Mouse (Mus musculus) embryonic facial prominence, embryonic 14.5 days (tissue): ENCODE data around the gene Gcnt3. TPM values are rescaled to one million over a fixed set of nuclear protein-coding genes. Genes with fewer than 3 reads are reported as not detected.
"Not testable (repeated sequence)": the region's sequence is repeated elsewhere in the genome, so short reads cannot be mapped to it uniquely, and the experiment has no call there.

ENCODE experiments used
- ATAC-seq: fragments of 200-750 bp; cut with Nextera tagmentation; 2 replicates; pipeline ENCODE4 v1.8.0; 2017; ENCODE audit warnings: low read depth, moderate number of reproducible peaks, moderate TSS enrichment
- DNase-seq: peaks from one replicate; pipeline ENCODE4 v3.0.0-alpha.2; 2015; ENCODE audit warnings: low spot score
- H3K27ac ChIP-seq: fragments of 300-500 bp; sonication (generic); replicated peaks from 2 replicates; pipeline ENCODE4 v1.5.1; 2014; ENCODE audit warnings: low read depth, mild to moderate bottlenecking, low read length, moderate library complexity
- H3K27me3 ChIP-seq: fragments of 300-500 bp; sonication (generic); replicated peaks from 2 replicates; pipeline ENCODE4 v1.6.1; 2014; ENCODE audit warnings: low read length; ENCODE audit not compliant: control insufficient read depth, insufficient read depth
- H3K36me3 ChIP-seq: fragments of 300-500 bp; sonication (generic); 2 replicates; pipeline ENCODE4 v1.6.1; 2014; ENCODE audit warnings: low read length, mixed read lengths; ENCODE audit not compliant: control insufficient read depth, insufficient read depth
- H3K4me1 ChIP-seq: fragments of 300-500 bp; sonication (generic); 2 replicates; pipeline ENCODE4 v1.6.1; 2014; ENCODE audit warnings: antibody characterized with exemption, low read length; ENCODE audit not compliant: control insufficient read depth, insufficient read depth
- H3K4me2 ChIP-seq: fragments of 300-500 bp; sonication (generic); 2 replicates; pipeline ENCODE4 v1.6.1; 2014; ENCODE audit warnings: low read depth, mild to moderate bottlenecking, low read length, moderate library complexity, mixed read lengths
- H3K4me3 ChIP-seq: fragments of 300-500 bp; sonication (generic); 2 replicates; pipeline ENCODE4 v1.5.1; 2014; ENCODE audit warnings: low read depth, mild to moderate bottlenecking, low read length
- H3K9ac ChIP-seq: fragments of 300-500 bp; sonication (generic); 2 replicates; pipeline ENCODE4 v1.6.1; 2014; ENCODE audit warnings: low read depth, mild to moderate bottlenecking, low read length, moderate library complexity, mixed read lengths
- H3K9me3 ChIP-seq: fragments of 300-500 bp; sonication (generic); 2 replicates; pipeline ENCODE4 v1.6.1; 2016; ENCODE audit warnings: low read length; ENCODE audit not compliant: control insufficient read depth
- WGBS: fragments of 180-500 bp; shearing (Covaris S2); extraction: QIAGEN DNeasy Blood & Tissue Kit; methylation state at CpG from one replicate; pipeline ENCODE4 v1.1.7; 2014; 5-methylcytosine and 5-hydroxymethylcytosine counted together
- polyA plus RNA-seq: library from polyadenylated mRNA; unstranded; fragments of >200 nt; fragmentation: Nextera tagmentation; extraction: Ambion mirVana; gene quantifications from 2 replicates; pipeline ENCODE4 v1.2.1, GENCODE M21; 2014

The Gcnt3 gene
- polyA plus RNA-seq, 1 experiment from 2014 or later, result 0.06 TPM

DNA sequence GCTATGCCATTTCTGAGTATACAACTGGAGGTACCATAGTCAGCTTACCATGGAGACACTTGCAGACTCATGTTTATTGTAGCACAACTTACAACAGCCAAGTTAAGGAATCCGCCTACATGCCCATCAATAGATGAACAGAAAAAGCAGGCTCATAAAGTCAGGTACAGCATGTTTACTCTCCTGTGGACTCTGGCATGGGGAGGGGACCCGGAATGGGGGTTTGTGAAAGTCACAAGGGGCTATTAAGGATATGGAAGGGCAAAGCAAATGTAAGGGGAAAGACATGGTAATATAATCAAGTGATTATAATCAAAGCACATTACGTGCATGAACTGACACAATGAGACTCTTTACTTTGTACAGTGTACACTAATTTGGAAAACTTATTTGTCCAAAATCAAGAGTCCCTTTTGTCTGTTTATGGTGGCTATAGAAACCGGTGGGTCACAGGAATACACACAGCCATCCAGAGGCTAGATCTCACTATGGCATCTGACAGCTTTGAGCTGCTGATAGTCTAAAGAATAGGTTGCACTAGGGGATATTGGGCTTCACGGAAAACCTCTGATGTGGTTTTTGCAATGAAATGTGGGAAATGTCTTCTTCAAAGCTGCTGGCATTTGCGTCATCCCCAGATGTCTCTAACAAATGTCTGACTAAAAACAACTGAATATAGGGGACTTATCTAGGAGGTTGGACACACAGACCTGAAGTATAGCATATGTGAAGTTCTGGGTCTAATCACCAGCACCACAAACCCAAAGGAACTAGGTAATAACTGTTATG lies 1.9 kb upstream of the Gcnt3 start:
- no peaks in the 10 kb centered on the region for H3K36me3 ChIP-seq
- ATAC-seq, result no peak
- H3K27ac ChIP-seq, result no peak overlapping the region
- DNase-seq, result no peak
- H3K4me3 ChIP-seq, result no peak overlapping the region
- peaks cover 3% of the 10 kb centered on the region; the same call in 1 of the 2 replicates for H3K9me3 ChIP-seq
- no peaks in the 10 kb centered on the region for H3K27me3 ChIP-seq
- no peaks in the 10 kb centered on the region for H3K4me1 ChIP-seq
- H3K9ac ChIP-seq, result no peak overlapping the region
- no peak overlapping the region for H3K4me2 ChIP-seq
- 80% methylated on average over 6 of the region's 6 CpGs for WGBS

DNA sequence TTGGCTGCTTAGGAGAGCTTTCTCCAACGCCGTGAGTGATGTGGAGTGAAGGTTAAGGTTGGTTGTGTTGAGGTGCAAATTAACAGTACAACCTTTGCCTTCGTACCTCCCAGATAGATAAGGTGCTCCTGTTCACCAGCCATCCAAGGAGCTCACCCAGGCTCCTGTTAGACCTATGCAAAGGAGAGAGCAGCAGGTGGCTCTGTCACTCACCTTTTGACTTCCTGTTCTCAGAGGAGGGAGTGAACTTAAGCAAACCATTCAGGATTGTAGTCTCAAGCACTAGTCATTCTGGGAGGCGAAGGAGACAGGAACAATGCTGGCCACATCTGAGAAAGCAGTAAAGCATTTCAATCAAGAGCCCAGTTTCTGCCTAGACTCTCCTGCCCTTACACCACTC lies 1.2 kb downstream of the Gcnt3 start:
- ATAC-seq (no peak), DNase-seq (no peak)
- Histone ChIP-seq H3K9ac (no peak overlapping the region), H3K9me3 (peaks cover 3% of the 10 kb centered on the region; the same call in 1 of the 2 replicates), H3K4me3 (no peak overlapping the region), H3K4me2 (no peak overlapping the region), H3K27ac (no peak overlapping the region), H3K4me1 (no peaks in the 10 kb centered on the region), H3K36me3 (no peaks in the 10 kb centered on the region), H3K27me3 (no peaks in the 10 kb centered on the region)
- 73% methylated on average over 4 of the region's 4 CpGs for WGBS

DNA sequence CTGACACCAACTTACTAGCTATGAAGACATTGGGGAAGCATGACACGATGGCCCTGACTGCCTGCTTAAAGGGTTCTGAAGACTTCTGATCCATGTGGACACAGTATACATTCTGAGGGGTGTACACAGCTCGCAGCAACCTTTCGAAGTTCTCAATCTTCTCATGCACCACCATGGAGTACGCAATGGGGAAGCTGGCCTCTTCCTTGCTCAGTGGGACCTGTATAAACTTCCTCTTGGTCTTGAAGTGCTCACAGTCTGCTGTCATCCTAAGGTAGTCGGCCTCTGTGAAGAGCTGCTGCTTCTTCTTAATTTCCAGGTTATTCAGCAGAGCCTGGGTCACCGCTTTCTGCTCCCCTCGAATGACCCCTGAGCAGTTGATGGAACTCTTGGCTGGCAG lies 3.2 kb downstream of the Gcnt3 start:
- H3K9ac ChIP-seq, result no peak overlapping the region
- H3K4me1 ChIP-seq, result no peaks in the 10 kb centered on the region
- no peak for DNase-seq
- H3K4me3 ChIP-seq, result no peak overlapping the region
- H3K9me3 ChIP-seq, result peaks cover 3% of the 10 kb centered on the region; the same call in 1 of the 2 replicates
- H3K27me3 ChIP-seq, result no peaks in the 10 kb centered on the region
- no peak overlapping the region for H3K27ac ChIP-seq
- H3K36me3 ChIP-seq, result no peaks in the 10 kb centered on the region
- WGBS, result 88% methylated on average over 7 of the region's 7 CpGs
- no peak for ATAC-seq
- H3K4me2 ChIP-seq, result no peak overlapping the region

DNA sequence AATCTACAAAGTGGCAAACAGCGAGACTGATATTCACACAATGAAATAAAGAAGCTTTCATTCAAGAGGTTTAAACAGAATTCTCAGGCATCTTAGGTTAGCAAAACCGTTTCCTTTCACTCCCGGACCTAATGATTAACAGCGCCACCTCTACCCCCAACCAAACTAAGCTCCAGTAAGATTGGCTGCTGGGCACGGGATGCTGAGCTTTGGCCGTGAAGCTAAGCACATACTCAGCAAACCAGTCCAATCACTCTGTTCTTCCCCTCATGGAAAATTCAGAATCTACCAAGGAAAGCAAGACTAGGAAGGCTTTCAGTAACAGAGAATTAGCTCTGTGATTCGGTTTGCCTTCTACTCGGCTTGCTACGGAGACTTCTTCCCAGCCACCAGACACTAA lies 4.8 kb downstream of the Gcnt3 start:
- DNase-seq (no peak), ATAC-seq (no peak)
- no peaks in the 10 kb centered on the region for H3K4me1 ChIP-seq
- no peak overlapping the region for H3K27ac ChIP-seq
- H3K9me3 ChIP-seq, result no peaks in the 10 kb centered on the region
- H3K4me3 ChIP-seq, result no peak overlapping the region
- H3K27me3 ChIP-seq, result no peaks in the 10 kb centered on the region
- no peak overlapping the region for H3K4me2 ChIP-seq
- WGBS, result 70% methylated on average over 9 of the region's 9 CpGs
- H3K36me3 ChIP-seq, result no peaks in the 10 kb centered on the region
- H3K9ac ChIP-seq, result no peak overlapping the region

DNA sequence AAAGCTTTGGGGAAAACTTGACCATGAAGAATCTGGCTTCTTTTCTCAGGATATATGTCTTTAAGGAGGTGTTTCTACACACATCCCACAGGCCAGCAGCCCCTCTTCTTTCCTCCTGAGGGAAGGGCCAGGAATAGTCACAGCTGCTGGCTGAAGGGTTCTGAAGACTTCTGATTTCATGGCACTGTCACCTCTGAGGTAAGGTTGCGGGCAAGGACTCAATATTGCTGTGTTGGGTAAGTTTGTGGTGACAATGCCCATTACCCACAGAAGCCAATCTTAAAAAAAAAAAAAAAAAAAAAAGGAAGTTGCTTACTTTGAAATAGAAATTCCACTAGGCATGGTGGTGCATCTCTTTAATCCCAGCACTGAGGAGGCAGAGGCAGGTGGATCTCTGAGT lies 5.7 kb downstream of the Gcnt3 start:
- Histone ChIP-seq H3K9me3 (no peaks in the 10 kb centered on the region), H3K36me3 (no peaks in the 10 kb centered on the region), H3K9ac (no peak overlapping the region), H3K4me3 (no peak overlapping the region), H3K4me2 (no peak overlapping the region), H3K27me3 (no peaks in the 10 kb centered on the region), H3K27ac (no peak overlapping the region), H3K4me1 (no peaks in the 10 kb centered on the region)
- ATAC-seq (no peak), DNase-seq (no peak)
- WGBS, result 94% methylated on average over 1 of the region's 1 CpGs

DNA sequence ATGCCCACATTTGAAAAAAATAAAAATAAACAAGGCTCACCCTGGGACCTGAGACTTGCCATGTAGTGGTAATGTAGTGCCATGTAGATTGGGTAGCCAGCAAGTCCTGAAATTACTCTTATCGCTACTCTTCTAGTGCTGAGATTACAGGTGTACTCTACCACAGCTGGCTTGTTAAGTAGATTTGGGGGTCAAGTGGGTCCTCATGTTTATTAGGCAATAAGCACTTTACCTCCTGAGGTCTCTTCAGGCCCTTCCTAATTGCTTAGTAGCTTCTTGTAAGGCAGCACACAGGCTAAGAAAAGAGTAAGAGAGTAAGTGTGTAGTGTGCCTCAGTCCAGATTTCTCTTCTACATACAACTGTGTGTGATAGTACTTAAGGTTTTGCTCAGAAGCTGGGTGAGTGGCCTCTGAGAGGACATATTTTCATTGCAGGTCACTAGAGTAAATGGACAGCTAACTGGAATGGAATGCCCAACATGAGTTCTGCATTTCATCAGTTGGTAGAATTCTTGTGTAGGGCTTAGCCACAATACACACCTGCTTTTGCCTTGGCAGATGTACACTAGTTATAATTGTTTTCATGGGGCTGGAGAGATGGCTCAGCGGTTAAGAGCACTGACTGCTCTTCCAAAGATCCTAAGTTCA lies 12.4 kb downstream of the Gcnt3 start:
- no peak overlapping the region for H3K9ac ChIP-seq
- no peak overlapping the region for H3K27ac ChIP-seq
- no peaks in the 10 kb centered on the region for H3K9me3 ChIP-seq
- no peaks in the 10 kb centered on the region for H3K4me1 ChIP-seq
- DNase-seq (no peak), ATAC-seq (no peak)
- 80% methylated on average over 2 of the region's 2 CpGs for WGBS
- H3K27me3 ChIP-seq, result no peaks in the 10 kb centered on the region
- H3K4me2 ChIP-seq, result no peak overlapping the region
- no peak overlapping the region for H3K4me3 ChIP-seq
- peaks cover 23% of the 10 kb centered on the region for H3K36me3 ChIP-seq

DNA sequence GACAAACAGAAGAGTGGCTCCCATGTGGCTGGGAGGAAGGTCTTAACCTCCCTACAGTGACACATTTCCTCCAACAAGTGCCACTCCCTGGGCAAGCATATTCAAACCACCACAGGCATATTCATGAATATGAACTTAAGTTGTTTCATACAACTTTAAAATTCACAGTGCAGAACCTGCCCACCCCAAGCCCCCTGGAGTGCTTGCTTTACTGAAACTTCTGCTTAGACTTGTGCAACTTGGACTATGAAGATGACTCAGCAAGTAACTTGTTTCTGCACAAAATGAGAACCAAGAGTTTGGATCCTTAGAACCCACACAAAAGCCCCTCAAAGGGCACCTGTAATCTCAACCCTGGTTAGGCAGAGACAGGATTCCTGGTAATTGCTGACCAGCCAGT lies 13.2 kb downstream of the Gcnt3 start:
- Histone ChIP-seq H3K27ac (no peak overlapping the region), H3K4me1 (no peaks in the 10 kb centered on the region), H3K27me3 (no peaks in the 10 kb centered on the region), H3K4me3 (no peak overlapping the region), H3K4me2 (no peak overlapping the region), H3K9ac (no peak overlapping the region), H3K9me3 (no peaks in the 10 kb centered on the region), H3K36me3 (peaks cover 30% of the 10 kb centered on the region)
- ATAC-seq (no peak), DNase-seq (no peak)

DNA sequence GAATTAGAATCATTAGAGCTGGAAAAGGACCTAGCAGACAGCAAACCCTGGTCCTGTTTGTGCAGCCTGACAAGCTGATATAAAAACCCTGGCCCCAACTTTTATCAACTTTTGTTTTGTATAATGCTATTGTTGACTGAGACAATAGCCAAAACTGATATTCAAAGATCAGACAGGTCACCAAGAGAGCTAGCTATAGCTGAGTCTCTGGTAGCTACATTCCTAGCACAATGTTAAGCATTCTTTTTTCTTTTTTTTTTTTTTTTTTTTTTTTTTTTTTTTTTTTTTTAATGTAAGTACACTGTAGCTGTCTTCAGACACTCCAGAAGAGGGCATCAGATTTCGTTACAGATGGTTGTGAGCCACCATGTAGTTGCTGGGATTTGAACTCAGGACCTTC lies 14.3 kb downstream of the Gcnt3 start:
- not testable (repeated sequence) for H3K4me2 ChIP-seq, H3K27me3 ChIP-seq, DNase-seq, H3K4me1 ChIP-seq, H3K9me3 ChIP-seq, ATAC-seq, H3K27ac ChIP-seq, H3K9ac ChIP-seq, H3K4me3 ChIP-seq
- 64% methylated on average over 1 of the region's 1 CpGs for WGBS
- H3K36me3 ChIP-seq, result peaks cover 30% of the 10 kb centered on the region

DNA sequence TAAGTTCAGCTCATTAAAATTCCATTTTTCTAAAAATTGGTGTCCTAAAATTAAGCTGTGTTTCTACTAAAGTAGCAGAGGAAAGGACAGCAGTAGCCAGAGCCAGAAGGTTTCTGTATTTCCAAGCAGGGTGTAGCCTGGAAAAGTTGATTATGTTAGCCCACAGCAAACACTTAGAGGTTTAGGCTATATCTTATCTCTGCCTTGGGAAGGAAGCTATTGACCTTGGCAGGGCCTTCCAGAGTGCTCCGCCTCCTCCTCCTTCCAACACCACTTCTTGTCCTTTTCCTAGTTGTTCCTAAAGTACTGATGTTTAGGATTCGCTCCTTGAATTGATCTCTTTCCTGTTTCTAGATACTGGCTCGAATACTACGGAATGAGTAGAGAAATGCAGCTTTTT lies 15.8 kb downstream of the Gcnt3 start:
- H3K4me1 ChIP-seq, result no peaks in the 10 kb centered on the region
- ATAC-seq (no peak), DNase-seq (no peak)
- H3K9me3 ChIP-seq, result no peaks in the 10 kb centered on the region
- H3K4me3 ChIP-seq, result no peak overlapping the region
- H3K27me3 ChIP-seq, result no peaks in the 10 kb centered on the region
- peaks cover 30% of the 10 kb centered on the region for H3K36me3 ChIP-seq
- no peak overlapping the region for H3K4me2 ChIP-seq
- no peak overlapping the region for H3K9ac ChIP-seq
- no peak overlapping the region for H3K27ac ChIP-seq
- 94% methylated on average over 4 of the region's 4 CpGs for WGBS
